Comparison of ENCODE assay signal across 8 mouse cellular contexts in the genomic region with DNA sequence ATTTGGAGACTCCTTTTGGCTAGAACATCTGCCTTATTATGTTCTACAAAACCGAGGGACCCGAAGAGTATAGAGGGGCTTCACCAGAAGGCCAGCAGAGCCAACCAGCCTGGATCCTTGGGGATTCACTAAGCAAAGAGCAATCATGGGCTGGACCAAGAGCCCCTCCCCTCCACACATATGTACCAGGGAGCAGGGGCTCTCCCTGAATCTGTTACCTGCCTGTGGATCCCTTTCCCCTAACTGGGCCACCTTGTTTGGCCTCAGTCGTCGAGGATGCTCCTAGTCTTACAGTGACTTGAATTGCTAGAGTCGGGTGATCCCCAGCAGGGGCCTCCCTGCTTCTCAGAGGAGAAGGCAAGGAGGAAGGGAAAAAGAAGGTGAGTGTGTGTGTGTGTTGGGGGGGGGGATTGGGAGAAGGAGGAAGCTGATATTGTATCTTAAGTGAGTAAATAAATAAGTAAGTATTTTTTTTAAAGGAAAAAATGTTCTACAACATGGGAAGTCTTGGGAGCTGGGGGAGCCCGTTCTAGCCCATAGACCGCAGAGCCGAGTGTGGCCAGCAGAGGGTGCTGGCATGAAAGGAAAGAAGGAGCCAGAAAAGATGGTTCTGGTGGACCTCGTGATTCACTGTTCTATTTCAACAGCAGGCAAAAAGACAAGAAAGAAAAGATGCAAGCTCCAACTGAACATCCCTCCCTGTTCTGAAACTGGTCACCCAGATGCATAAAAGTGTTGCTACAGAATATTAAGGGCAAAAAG. TPM values are rescaled to one million over a fixed set of nuclear protein-coding genes. Genes with fewer than 3 reads are reported as not detected.
A peak's percentile ranks its signal among the peaks of the same experiment; 100 is the strongest.
DNase-seq lines count a peak whose midpoint lies in the region.

No protein-coding gene starts in this region.

- DNase-seq in B cell, adult 2 months, result peak; percentile 66 to 67
- peak; percentile 38 for DNase-seq in T-cell, adult 2 months (ENCODE audit: low spot score)
- DNase-seq in cerebellum, postnatal 36 days, result peak; percentile 38 to 43
- peak; percentile 32 for DNase-seq in gastrocnemius, postnatal 25 days
- peak; percentile 86 for DNase-seq in kidney, postnatal 10 days
- DNase-seq in lung, adult 18-20 months, result peak; percentile 41
- peak; percentile 81 to 86 for DNase-seq in right cerebral cortex, adult 2 months (ENCODE audit: low spot score in 2 of 2)
- peak; percentile 79 for DNase-seq in urinary bladder, postnatal 25 days (ENCODE audit: low spot score)

RNA-seq across cellular contexts. Expression of a gene that starts 7.8 kb away (rescaled TPM):
- total RNA-seq in gastrocnemius, postnatal 25 days (2021), result 10 to 100 TPM; 32.3 to 77.5 TPM

Comparison
In these comparisons a context has a peak if more than half of its experiments do, and no peak if none do; other contexts are left out.
1. Peak in every context shown above with its lines: DNase-seq.
2. DNase-seq: peak in every context shown above with its lines; median percentile 86 in kidney, postnatal 10 days; 84 in right cerebral cortex, adult 2 months; 79 in urinary bladder, postnatal 25 days; 66 in B cell, adult 2 months; 41 in lung, adult 18-20 months; 40 in cerebellum, postnatal 36 days; 38 in T-cell, adult 2 months; 32 in gastrocnemius, postnatal 25 days.